Mouse (Mus musculus) embryo, embryonic 11 days (tissue): ENCODE results near the gene Tnpo3.
"Not testable (repeated sequence)": the region's sequence is repeated elsewhere in the genome, so short reads cannot be mapped to it uniquely, and the experiment has no call there.

Source experiments
- DNase-seq: peaks from one replicate; pipeline ENCODE4 v3.0.0-alpha.2; 2015

Gene Tnpo3

DNA sequence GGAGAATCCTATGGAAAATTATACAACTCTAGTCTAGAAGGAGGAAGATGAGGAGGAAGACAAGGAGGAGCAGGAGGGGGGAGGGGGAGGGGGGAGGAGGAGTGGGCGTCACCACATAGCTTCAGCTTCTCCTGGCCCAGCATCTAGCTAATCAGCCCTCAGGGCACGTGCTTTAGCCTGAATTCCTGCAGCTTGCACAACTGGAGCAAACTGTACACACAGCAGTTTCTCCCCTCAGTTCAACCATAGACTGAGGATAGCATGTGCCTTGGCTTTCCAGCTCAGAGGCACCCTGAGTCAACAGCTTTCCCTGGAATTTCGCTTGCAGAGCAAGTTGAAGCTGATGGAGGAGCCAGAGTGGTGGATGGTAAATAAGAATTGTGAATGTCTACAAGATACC, 10.5 kb upstream of the Tnpo3 start:
- DNase-seq: no peak

DNA sequence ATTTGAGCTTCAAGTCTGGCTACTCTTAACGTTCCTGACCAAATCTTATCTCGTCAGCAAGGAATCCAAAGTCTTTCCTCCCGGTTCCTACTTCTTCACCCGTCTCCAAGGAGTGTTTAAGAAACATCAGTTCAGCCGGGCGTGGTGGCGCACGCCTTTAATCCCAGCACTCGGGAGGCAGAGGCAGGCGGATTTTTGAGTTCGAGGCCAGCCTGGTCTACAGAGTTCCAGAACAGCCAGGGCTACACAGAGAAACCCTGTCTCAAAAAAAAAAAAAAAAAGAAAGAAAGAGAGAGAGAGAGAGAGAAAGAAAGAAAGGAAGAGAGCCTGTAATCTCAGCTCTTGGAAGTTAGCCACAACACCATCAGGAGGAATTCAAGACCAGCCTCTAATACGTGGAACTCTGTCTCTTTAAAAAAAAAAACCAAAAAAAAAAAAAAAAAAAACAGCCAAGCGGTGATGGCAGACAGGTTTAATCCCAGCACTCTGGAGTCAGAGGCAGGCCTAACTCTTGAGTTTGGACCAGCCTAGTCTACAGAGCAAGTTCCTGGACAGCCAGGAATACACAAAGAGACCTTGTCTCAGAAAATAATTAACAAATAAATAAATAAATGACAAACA, 443 bp upstream of the Tnpo3 start:
- DNase-seq: not testable (repeated sequence)

DNA sequence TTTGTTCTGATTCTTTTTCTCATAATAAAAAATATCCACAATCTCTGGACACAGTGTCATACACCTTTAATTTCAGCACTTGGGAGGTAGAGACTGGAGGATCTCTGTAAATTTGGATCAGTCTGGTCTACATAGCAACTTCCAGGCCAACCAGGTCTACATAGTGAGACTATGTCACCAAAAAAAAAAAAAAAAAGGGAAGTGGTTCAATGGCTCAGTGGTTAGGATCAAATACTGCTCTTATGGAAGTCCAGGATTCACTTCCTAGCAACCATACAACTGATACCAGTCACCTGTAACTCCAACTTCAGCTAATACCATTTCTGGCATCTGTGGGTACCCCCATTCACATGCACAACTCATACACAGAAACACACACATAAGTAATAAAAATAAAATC, 9.5 kb downstream of the Tnpo3 start:
- no peak for DNase-seq

DNA sequence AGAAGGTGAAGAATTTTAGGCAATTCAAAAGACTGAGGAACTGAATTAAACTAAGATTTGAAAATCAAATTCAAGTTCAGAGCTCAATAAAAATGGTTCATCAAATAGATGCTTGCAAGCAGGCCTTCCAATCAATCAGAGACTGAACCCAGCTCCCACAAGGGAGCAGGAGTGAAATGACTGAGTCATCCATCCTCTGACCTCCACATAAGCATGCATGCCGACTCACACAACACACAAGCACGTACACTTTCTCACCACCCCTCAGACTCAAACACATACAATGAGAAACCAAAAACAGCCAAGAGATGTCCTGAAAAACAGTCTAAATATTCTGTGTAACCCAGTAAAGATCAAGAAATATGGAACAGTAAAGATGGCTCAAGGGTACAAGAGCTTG, 14.0 kb downstream of the Tnpo3 start:
- DNase-seq: no peak

DNA sequence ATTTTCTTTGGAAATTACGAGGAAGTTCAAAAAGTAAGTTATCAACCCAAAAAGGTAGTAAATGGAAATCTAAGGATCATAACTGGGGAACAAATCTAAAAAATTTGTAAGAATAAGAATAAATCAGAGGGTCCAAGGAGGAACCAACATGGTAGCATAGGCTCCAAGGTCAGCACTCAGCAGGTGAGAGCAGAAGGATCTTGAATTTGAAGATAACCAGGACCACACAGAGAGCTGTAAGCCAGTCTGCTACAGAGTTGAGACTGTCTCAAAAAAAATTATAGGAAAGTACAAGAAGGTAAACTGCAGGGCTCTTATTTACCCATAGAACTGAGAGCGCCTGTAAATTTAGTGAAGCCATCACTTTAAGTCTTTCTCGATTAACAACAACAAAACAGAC, 28.5 kb downstream of the Tnpo3 start:
- no peak for DNase-seq

DNA sequence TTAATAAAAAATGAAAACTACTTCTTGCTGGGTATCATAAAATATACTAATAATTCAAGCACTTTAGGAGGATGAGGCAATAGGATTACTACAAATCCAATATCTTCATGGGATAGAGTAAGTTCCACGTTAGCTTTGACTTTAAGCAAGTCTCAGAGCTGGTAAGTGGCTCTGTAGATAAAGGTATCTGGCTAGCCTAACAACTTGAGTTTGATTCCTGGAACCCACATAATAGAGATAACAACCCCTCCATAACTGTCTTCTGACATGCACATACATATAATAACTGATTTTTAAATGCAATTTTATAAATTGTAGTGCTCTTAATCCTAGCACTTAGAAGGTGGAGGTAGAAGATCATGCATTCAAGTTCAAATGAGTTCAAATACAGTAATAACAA, 28.9 kb downstream of the Tnpo3 start:
- no peak for DNase-seq

DNA sequence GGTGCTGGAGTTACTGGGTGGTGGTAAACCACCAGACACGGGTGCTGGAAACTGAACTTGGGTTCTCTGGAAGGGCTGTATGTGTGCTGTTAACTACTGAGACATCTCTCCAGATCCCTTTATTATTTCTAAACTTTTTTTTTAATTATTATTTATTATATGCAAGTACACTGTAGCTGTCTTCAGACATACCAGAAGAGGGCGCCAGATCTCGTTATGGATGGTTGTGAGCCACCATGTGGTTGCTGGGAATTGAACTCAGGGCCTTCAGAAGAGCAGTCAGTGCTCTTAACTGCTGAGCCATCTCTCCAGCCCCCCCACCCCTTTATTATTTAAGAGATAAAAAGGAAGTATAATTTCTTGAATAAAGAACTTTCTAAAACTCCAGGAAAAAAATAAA, 33.3 kb downstream of the Tnpo3 start:
- not testable (repeated sequence) for DNase-seq

DNA sequence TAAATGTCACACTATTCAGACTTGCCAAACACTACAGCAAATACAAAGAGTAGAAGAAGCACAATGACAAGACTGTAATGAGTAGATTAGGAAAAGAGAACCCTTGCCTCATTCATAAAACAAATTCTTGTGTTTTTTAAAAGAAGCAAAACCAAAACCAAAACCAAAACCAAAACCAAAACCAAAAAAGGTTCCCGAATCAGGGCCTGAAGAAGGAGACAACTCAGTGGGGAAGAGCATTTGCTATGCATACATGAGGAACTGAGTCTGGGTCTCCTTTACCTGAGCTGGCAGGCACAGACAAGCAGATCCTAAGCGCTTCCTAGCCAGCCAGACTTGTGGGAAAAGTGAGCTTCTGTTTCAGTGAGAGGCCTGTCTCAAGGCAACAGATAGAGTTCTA, 52.6 kb downstream of the Tnpo3 start:
- DNase-seq: no peak

DNA sequence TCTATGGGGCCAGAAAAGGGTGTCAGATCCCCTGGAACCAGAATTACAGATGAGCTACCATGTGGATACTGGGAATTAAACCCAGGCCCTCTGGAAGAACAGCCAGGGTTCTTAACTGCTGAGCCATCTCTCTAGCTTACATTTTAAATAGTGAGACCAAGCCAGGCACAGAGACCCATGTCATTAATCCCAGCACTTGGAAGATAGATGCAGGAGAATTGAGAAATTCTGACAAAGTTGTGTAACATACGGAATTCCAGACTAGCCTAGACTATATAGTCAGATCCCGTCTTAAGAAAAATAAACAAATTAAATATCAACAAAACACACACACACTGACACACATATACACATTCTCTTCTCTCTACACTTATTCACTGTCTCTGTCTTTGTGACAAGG, 57.2 kb downstream of the Tnpo3 start:
- no peak for DNase-seq

DNA sequence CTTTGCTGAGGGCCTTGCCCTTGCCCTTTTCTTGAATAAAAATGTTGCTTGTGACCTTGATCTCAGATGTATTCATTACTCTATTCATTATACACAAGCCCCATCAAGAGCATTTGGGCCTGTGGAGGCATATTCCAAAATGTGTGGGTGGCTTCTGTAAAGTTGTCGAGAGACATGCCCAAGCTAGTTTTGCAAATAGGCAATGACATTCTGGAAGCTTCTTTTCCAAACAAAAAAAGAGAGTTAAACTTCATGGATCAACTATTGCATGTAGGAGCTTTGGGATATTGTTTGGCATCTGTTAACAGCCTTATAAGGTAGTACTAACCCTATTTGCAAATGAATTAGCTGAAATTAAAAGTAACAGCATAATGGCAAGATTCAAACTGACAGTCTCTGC, 61.6 kb downstream of the Tnpo3 start:
- no peak for DNase-seq

DNA sequence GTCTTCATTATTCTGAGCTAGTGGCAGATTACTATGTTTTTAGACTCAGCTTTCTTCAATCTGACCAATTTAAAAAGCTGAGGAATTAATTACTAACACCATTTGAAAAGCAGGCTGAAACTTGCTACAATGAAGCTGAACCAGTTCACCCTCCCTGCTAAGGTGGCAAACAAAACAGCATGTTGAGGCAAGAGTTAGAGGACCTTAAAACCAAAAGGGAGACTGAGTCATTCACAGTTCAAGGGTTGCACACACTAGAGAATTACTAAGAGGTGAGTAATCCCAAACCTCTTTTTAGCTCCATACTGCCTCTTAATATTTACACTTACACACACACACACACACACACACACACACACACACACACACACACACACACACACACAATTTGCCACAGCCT, 62.1 kb downstream of the Tnpo3 start:
- DNase-seq: no peak

DNA sequence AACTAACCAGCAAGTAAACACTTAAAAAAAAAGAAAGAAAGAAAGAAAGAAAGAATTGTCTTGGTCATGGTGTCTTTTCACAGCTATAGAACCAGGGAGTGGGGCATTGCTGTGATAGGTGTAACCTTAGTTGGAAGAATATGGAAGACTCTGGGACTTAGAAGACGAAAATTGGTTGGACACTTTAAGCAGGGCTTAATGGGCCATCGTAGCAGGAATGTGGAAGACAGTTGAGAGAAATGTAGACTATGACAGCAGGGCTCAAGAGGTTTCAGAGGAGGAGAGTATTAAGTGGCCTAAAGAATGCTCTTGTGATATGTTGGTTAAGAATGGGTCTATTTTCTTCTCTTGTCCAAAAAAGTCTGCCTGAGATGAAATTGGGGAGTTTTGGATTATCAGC, 64.1 kb downstream of the Tnpo3 start:
- DNase-seq: no peak

DNA sequence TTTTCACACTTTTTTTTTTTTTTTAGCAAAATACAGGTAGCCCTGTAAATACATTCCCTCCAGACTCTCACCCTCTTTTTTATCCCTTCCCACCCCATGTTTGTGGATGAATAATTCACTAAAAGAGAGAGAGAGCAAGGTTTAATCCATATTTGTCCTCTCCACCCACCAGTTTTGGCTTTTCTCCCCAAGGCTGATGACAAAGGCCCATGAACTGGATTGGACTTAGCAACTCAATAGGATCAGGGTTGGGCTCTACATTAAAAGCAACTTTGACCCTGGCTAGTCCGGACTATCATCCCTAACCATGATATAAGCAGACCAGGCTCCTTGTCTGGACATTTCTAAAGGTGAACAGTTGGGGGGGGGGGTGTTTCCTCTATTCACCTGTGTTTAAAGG, 68.7 kb downstream of the Tnpo3 start:
- DNase-seq: no peak

DNA sequence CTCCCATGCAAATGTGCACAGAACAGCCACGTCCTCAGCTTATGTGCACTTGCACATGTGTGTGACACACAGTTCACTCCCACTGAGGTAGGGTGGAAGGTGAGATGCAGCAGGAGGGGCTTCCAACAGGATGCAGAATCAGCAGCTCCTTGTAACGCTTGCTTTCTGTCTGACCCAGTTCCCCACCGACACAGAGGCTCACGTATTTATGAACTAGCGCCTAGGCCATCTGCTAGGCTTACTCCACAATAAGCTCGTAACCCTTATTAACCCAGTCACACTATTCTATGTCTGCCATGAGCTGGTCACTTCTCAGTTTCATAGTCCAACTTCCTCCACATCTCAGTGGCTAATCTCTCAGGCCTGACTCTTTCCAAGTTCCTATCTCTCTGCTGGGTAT, 69.5 kb downstream of the Tnpo3 start:
- no peak for DNase-seq

DNA sequence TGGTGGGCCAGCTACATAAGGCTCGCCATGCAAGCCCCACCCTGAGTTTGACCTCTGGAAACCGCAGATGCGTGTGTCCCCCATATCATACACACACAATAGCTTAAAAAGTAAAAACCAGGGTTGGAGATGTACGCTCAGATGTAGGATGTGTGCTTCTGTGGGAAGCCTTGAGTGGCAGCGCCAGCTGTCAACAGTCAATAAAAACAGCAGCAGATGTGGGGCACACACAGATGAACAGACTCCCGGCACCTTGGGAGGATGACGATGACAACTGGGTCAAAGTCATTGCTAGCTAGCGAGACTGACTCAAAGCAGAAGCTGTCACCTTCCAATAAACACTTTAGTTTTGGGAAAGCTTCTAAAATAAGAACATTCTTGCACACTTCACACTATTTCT, 70.2 kb downstream of the Tnpo3 start:
- DNase-seq: no peak

DNA sequence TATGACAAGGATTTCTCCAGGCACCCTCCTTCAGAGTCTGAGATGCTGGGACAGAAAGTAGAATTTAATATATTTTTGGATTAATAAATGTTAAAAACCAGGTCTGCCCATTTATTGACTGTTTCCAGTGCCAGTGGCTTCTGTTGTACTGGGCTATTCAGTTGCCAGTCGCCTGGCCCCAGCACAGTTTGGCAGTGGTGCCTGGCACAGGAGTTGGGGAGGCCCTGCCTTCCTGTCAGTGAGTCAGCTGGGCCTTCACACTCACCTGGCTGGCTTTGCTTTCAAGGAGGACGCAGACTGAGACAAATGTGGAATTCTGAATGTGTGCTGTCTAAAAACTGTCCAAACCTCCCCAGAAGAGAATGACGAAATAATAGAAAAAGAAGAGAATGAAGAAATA, 72.5 kb downstream of the Tnpo3 start:
- no peak for DNase-seq

DNA sequence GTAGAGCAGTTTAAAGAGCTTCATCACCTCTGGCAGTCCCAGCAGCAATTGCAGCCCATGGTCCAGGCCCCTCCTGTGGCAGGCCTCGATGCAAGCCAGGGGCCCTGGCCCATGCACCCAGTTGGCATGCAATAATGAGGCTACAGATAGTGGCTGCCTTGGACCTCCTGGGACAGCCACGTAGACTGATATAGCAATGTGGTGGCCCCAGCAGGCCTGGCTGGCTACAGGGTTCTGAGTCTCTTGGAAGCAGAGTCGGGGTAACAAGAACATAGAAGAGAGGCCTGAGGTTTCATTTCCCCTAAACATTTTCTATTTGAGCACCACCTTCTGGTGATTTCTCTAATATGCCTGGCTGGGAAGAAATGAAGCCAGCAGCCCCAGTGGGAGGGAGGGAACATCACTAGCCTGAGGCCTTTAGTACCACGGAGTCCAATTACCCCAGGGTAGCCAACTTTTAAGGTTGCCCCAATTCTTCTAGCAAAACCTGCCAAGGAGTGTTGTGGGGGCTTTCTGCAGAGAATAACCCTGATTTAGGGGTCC, 73.0 kb downstream of the Tnpo3 start:
- DNase-seq: peak; percentile 22

DNA sequence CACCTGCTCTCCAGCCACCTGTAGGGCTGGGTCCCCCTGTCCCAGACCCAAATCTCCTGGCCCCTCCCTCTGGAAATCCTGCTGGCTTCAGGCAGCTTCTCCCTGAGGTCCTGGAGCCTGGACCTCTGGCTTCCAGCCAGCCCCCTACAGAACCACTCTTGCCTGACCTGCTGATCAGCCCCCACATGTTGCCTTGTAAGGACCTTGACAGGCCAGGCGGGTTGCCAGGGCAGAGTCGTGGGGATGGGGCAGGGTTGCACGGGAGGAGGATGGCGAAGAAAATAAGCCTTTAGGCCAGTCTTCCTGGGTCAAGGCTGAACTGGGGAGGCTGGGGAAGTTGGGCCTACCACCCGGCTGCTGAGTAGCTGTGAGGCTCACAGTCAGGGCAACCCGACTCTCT, 74.4 kb downstream of the Tnpo3 start:
- no peak for DNase-seq

DNA sequence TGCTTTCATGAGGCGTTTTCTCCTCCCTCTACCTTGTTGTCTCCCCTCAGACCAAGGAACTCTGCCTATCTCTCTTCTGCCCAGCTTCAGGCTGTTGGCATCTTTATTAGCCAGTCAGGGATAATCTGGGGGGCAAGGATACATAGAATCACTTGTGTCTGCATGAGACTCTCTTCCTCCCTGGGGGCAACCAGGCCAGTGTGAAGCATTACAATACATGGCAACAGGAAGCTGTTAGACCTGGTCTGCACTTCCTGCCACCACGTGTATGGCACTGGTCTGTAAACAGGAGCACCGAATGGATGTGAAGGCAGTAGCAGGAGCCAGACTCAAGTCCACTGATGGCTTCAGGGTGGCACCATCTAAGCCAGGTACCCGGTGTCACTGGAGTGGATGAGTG, 79.6 kb downstream of the Tnpo3 start:
- DNase-seq: no peak

DNA sequence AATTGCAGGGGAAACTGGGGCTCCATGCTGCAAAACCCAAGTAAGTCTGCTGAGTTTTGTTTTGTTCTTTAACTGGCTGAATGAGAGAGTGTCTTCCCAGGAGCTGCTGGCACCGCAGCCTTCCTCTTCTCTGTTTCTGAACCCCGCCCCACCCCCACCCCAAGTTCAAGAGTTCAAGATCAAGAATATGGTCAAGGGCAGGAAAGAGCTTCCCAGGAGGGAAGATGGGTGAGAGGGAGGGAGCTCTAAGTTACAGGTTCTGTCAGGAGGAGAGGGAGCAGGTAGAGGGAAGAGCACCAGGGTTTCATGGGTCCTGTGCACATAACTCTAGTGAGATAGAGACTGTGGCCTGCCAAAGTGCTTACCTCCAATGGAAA, 80.3 kb downstream of the Tnpo3 start:
- DNase-seq: no peak

DNA sequence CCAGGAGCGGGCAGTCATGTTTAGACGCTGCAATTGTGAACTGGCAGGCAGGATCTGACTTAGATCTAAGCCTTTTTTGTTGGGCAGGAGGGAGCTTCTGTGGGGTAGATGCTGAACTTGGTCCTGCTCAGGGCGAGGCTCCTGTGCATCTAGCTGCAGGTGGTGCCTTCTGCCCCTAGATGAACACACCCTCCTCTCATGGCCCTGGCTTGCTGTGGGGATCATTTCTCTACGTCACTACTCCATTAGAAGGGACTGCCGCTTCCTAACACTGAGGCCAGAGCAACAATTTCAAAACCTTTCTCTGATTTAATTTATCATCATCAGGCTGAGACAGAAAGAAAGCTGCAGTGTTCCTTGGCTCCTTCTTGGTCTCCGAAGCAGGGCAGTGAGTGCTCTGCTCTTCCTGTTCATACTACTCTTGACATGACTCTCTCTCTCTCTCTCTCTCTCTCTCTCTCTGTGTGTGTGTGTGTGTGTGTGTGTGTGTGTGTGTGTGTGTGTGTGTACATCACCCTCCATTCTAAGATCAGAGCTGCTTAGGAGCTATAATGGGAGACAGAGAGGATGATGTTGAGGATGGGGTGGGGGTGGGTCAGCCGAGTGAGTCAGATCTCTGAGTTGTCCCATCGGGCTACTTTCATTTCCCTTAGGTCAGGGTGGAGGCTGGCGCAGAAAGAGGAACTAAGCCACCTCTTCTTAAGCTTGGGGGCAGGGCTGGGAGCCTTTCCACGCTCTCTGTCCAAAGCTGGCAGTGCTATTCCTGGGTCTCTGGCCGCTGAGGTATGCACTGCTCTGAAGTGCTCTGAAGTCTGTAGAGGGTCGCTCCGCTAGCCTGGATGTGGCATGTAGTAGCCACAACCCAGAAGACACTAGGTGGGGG, 80.9 kb downstream of the Tnpo3 start:
- DNase-seq: no peak

DNA sequence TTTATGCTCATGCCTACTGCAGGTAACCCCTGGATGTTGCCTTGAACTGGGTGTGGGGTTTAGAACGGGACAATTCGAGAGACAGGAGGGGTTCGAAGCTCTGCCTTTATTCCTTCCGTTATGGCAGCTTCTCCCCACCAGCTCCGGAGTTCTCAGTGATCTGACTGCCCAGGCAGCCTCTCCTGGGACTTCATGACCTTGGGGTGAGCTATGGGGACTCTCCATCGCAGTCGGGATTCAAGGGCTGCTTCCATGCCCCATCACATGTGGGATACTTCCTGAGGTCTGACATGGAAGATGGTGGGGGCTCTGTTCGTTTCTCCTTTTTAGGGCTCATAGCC, 81.6 kb downstream of the Tnpo3 start:
- DNase-seq: no peak

DNA sequence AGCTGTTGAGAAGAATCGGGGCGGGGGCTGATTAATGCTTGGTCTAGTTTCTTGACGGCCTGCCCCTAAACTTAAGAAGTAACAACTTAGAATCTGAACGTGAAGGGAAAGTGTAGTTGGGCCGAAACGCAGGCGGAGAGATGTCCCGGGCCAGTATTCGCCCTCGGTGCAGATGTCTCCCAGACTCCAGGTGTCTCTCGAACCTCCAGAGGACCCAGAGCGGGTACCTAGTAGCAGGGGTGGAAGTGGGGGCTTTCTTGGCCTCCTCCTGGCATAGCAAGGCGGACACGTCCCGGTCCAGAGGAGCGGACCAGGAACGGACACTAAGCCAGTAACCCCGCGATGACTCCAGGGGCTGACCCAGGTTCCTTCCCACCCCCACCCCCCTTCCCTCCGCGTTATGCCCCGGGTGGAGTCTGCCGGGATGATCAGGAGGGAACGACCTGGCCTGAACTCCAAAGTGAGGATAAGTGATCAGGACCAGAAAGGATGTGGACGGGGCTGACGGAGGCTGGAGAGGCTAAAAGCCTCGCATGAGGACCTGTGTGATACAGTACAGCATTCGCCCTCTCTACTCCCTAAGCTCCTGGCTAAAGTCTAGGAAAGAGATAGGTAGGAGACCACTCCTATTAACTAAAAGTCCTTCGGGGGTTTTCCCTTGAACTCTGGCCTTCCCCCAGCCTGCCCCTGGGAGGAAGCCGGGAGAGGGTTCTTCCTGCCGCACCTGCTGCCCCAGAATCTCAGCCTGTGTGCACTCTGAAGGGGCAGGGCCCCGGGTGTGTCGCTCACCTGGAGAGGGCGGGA, 82.1 kb downstream of the Tnpo3 start:
- DNase-seq: no peak
